Mouse (Mus musculus) natural killer cell, adult 2 months (primary cell): ENCODE measurements around the gene Olfml2a.
"Not testable (repeated sequence)": the region's sequence is repeated elsewhere in the genome, so short reads cannot be mapped to it uniquely, and the experiment has no call there.

Experiments used
- DNase-seq, 2 experiments: peaks; one replicate each; pipeline ENCODE4 v3.0.0; 2022; ENCODE audit warnings: low spot score in 2 of 2

Olfml2a gene

GRCm38 (mm10) chr2:38986580-38986979 lies 54.8 kb downstream of the Olfml2a start:
- DNase-seq = no peak

- no peak for DNase-seq
Observed at GRCm38 (mm10) chr2:38987371-38987770, 55.6 kb downstream of the Olfml2a start.

GRCm38 (mm10) chr2:38987803-38988510 lies 56.2 kb downstream of the Olfml2a start:
- no peak for DNase-seq

- DNase-seq = no peak
Observed at GRCm38 (mm10) chr2:38988929-38989328, 57.2 kb downstream of the Olfml2a start.

- no peak for DNase-seq
Observed at GRCm38 (mm10) chr2:38992004-38992403, 60.2 kb downstream of the Olfml2a start.

GRCm38 (mm10) chr2:38992452-38992851 lies 60.7 kb downstream of the Olfml2a start:
- no peak for DNase-seq

- DNase-seq = peak; percentile 76 to 86
Observed at GRCm38 (mm10) chr2:38997386-38998374, 65.9 kb downstream of the Olfml2a start, which contains the start of gene Wdr38. Wdr38 (plus strand) TSS chr2:38997476.

GRCm38 (mm10) chr2:38999381-38999780 lies 67.6 kb downstream of the Olfml2a start:
- no peak for DNase-seq

GRCm38 (mm10) chr2:38999910-39000586 lies 68.3 kb downstream of the Olfml2a start:
- no peak for DNase-seq

GRCm38 (mm10) chr2:39000587-39000919 lies 68.8 kb downstream of the Olfml2a start:
- DNase-seq = no peak

GRCm38 (mm10) chr2:39001866-39002265 lies 70.1 kb downstream of the Olfml2a start:
- DNase-seq = no peak

GRCm38 (mm10) chr2:39003106-39003505 lies 71.3 kb downstream of the Olfml2a start:
- DNase-seq = no peak

GRCm38 (mm10) chr2:39003512-39003911 lies 71.7 kb downstream of the Olfml2a start:
- no peak for DNase-seq

- DNase-seq = peak; percentile 23 to 41
Observed at GRCm38 (mm10) chr2:39004372-39004771, 72.6 kb downstream of the Olfml2a start.

GRCm38 (mm10) chr2:39004880-39005435 lies 73.2 kb downstream of the Olfml2a start, which contains the start of gene Arpc5l:
Arpc5l (plus strand) TSS chr2:39005348.
- peak; percentile 81 to 88 for DNase-seq

GRCm38 (mm10) chr2:39005574-39006079 lies 73.8 kb downstream of the Olfml2a start, which contains the start of gene Rpl35:
Rpl35 (minus strand) TSS chr2:39005624.
- DNase-seq = peak in 1 of 2 experiments; percentile 62

- DNase-seq = no peak
Observed at GRCm38 (mm10) chr2:39006149-39006730, 74.5 kb downstream of the Olfml2a start.

- DNase-seq = peak; percentile 85 to 92
Observed at GRCm38 (mm10) chr2:39007865-39008264, 76.1 kb downstream of the Olfml2a start.

GRCm38 (mm10) chr2:39008350-39008851 lies 76.6 kb downstream of the Olfml2a start:
- DNase-seq = no peak

GRCm38 (mm10) chr2:39008954-39009365 lies 77.2 kb downstream of the Olfml2a start:
- peak; percentile 78 to 88 for DNase-seq

- DNase-seq = not testable (repeated sequence)
Observed at GRCm38 (mm10) chr2:39010144-39010543, 78.4 kb downstream of the Olfml2a start.
